Mouse (Mus musculus) intestine, embryonic 15.5 days (tissue): ENCODE measurements around the gene Tcf7l2. TPM values are rescaled to one million over a fixed set of nuclear protein-coding genes. Genes with fewer than 3 reads are reported as not detected.

ENCODE experiments used
- ATAC-seq: fragments of 200-750 bp; cut with Nextera tagmentation; 2 replicates; pipeline ENCODE4 v1.8.0; 2017; ENCODE audit warnings: moderate TSS enrichment, moderate library complexity
- H3K27ac ChIP-seq: fragments of 300-500 bp; sonication (generic); 2 replicates; pipeline ENCODE4 v1.5.1; 2015; ENCODE audit warnings: mild to moderate bottlenecking, inconsistent platforms
- H3K27me3 ChIP-seq: fragments of 300-500 bp; sonication (generic); replicated peaks from 2 replicates; pipeline ENCODE4 v1.6.1; 2015; ENCODE audit warnings: inconsistent platforms
- H3K36me3 ChIP-seq: fragments of 300-500 bp; sonication (generic); 2 replicates; pipeline ENCODE4 v1.6.1; 2015; ENCODE audit warnings: inconsistent platforms
- H3K4me1 ChIP-seq: fragments of 300-500 bp; sonication (generic); replicated peaks from 2 replicates; pipeline ENCODE4 v1.6.1; 2015; ENCODE audit warnings: inconsistent platforms
- H3K4me2 ChIP-seq: fragments of 300-500 bp; sonication (generic); replicated peaks from 2 replicates; pipeline ENCODE4 v1.6.1; 2015; ENCODE audit warnings: mild to moderate bottlenecking, inconsistent platforms
- H3K4me3 ChIP-seq: fragments of 300-500 bp; sonication (generic); replicated peaks from 2 replicates; pipeline ENCODE4 v1.5.1; 2015; ENCODE audit warnings: inconsistent platforms
- H3K9ac ChIP-seq: fragments of 300-500 bp; sonication (generic); 2 replicates; pipeline ENCODE4 v1.6.1; 2015; ENCODE audit warnings: inconsistent platforms
- H3K9me3 ChIP-seq: fragments of 300-500 bp; sonication (generic); 2 replicates; pipeline ENCODE4 v1.6.1; 2016; ENCODE audit warnings: inconsistent platforms
- WGBS: fragments of 180-500 bp; shearing (Covaris S2); methylation state at CpG from one replicate; pipeline ENCODE4 v1.1.7; 2015; 5-methylcytosine and 5-hydroxymethylcytosine counted together
- polyA plus RNA-seq: library from polyadenylated mRNA; unstranded; fragments of >200 nt; fragmentation: Nextera tagmentation; extraction: Ambion mirVana; gene quantifications from 2 replicates; pipeline ENCODE4 v1.2.1, GENCODE M21; 2015

The Tcf7l2 gene
- polyA plus RNA-seq, 1 experiment from 2014 or later = 78.9 TPM

GRCm38 (mm10) chr19:55843111-55843887 lies 101.7 kb downstream of the Tcf7l2 start:
- peaks cover 26% of the 10 kb centered on the region for H3K4me1 ChIP-seq
- H3K27me3 ChIP-seq = no peaks in the 10 kb centered on the region
- no peak for ATAC-seq
- WGBS = 77% methylated on average over 11 of the region's 11 CpGs
- no peaks in the 10 kb centered on the region for H3K36me3 ChIP-seq
- H3K9me3 ChIP-seq = no peaks in the 10 kb centered on the region
- no peak overlapping the region for H3K27ac ChIP-seq
- H3K4me3 ChIP-seq = no peak overlapping the region
- H3K9ac ChIP-seq = no peak overlapping the region
- H3K4me2 ChIP-seq = no peak overlapping the region

GRCm38 (mm10) chr19:55845702-55846101 lies 104.1 kb downstream of the Tcf7l2 start:
- WGBS = 58% methylated on average over 2 of the region's 2 CpGs
- no peaks in the 10 kb centered on the region for H3K36me3 ChIP-seq
- no peak overlapping the region for H3K27ac ChIP-seq
- ATAC-seq = no peak
- peaks cover 16% of the 10 kb centered on the region for H3K4me1 ChIP-seq
- no peak overlapping the region for H3K9ac ChIP-seq
- no peak overlapping the region for H3K4me3 ChIP-seq
- no peaks in the 10 kb centered on the region for H3K27me3 ChIP-seq
- H3K9me3 ChIP-seq = no peaks in the 10 kb centered on the region
- H3K4me2 ChIP-seq = no peak overlapping the region

DNA sequence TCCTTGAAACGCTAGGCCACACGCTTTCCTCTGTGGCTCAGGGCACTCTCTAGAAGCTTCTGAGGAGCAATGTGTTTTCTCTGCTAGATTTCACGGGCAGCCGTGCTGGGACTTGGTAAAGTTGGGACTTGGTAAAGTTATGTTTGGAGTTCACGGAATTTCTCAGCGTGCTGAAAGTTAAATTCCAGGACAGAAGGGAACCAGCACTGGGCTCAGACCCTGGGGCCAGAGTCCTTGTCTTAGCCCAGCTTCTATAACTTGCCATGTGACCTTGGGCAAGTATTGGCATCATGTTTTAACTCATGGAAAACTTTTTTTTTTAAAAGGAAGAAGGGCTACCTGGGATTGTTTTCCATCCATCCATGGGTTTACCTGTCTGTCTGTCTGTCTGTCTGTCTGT lies 104.6 kb downstream of the Tcf7l2 start:
- no peaks in the 10 kb centered on the region for H3K36me3 ChIP-seq
- WGBS = 84% methylated on average over 6 of the region's 6 CpGs
- no peaks in the 10 kb centered on the region for H3K9me3 ChIP-seq
- H3K27ac ChIP-seq = no peak overlapping the region
- no peak overlapping the region for H3K4me3 ChIP-seq
- H3K4me1 ChIP-seq = peaks cover 16% of the 10 kb centered on the region
- no peak overlapping the region for H3K4me2 ChIP-seq
- ATAC-seq = no peak
- no peak overlapping the region for H3K9ac ChIP-seq
- no peaks in the 10 kb centered on the region for H3K27me3 ChIP-seq

DNA sequence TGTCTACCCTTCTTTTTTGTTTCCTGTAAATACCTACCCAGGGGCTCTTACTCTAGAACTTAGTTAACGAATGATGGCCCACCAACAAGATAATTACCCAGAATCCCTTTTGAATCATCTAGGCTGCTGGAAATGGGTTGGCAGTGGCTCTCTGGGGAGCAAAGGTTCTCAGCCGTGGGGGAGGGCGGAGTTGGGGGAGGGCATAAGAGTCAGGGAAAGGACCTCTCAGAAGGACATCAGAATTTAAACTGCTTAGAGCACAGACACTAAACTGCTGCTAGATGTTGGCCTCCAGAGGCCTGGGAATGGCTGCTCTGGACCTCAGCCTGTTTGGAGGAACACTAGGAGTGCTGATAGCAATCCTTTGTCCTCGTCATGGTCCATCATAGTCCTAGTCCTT lies 105.4 kb downstream of the Tcf7l2 start:
- H3K36me3 ChIP-seq = no peaks in the 10 kb centered on the region
- H3K27ac ChIP-seq = no peak overlapping the region
- WGBS = 68% methylated on average over 4 of the region's 4 CpGs
- no peak overlapping the region for H3K4me2 ChIP-seq
- no peaks in the 10 kb centered on the region for H3K9me3 ChIP-seq
- ATAC-seq = no peak
- H3K9ac ChIP-seq = no peak overlapping the region
- peaks cover 23% of the 10 kb centered on the region for H3K4me1 ChIP-seq
- no peak overlapping the region for H3K4me3 ChIP-seq
- H3K27me3 ChIP-seq = no peaks in the 10 kb centered on the region

GRCm38 (mm10) chr19:55850402-55851078 lies 108.9 kb downstream of the Tcf7l2 start:
- Histone ChIP-seq H3K9ac (no peak overlapping the region), H3K27me3 (no peaks in the 10 kb centered on the region), H3K27ac (peak overlapping the region; percentile 15; the same call in 1 of the 2 replicates), H3K4me1 (peaks cover 29% of the 10 kb centered on the region), H3K36me3 (no peaks in the 10 kb centered on the region), H3K9me3 (no peaks in the 10 kb centered on the region), H3K4me2 (no peak overlapping the region), H3K4me3 (no peak overlapping the region)
- ATAC-seq = peak; percentile 39; the same call in 1 of the 2 replicates
- WGBS = 64% methylated on average over 8 of the region's 8 CpGs

GRCm38 (mm10) chr19:55851498-55852324 lies 110.1 kb downstream of the Tcf7l2 start:
- peak; percentile 59 for ATAC-seq
- no peaks in the 10 kb centered on the region for H3K36me3 ChIP-seq
- H3K4me1 ChIP-seq = peaks cover 29% of the 10 kb centered on the region
- H3K4me2 ChIP-seq = 0 out of 2 replicates have a peak overlapping the region, but pooled peaks have one; percentile 15
- H3K9me3 ChIP-seq = no peaks in the 10 kb centered on the region
- H3K27me3 ChIP-seq = no peaks in the 10 kb centered on the region
- no peak overlapping the region for H3K9ac ChIP-seq
- peak overlapping the region; percentile 67 for H3K27ac ChIP-seq
- no peak overlapping the region for H3K4me3 ChIP-seq
- WGBS = 52% methylated on average over 19 of the region's 19 CpGs

DNA sequence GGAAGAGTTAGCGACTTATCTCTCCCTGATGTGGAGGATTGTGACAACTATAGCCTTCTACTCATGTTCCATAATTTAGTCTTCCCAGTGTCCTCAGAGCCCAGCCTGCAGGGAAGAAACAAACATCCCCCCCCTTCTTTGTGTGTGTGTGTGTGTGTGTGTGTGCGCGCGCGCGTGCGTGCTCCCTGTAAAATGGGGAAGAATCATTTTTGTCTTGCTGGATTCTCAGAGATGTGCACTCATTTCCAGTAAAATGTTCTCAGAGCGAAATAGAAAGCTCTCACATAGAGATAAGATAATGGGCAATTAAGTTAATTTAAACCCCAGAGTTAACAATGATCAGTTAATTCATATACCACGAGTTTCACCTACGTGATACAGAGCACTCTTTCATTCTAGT lies 112.8 kb downstream of the Tcf7l2 start:
- 78% methylated on average over 10 of the region's 10 CpGs for WGBS
- 0 out of 2 replicates have a peak overlapping the region, but pooled peaks have one; percentile 1 for H3K27ac ChIP-seq
- ATAC-seq = no peak
- H3K4me1 ChIP-seq = peaks cover 29% of the 10 kb centered on the region
- no peak overlapping the region for H3K4me2 ChIP-seq
- no peaks in the 10 kb centered on the region for H3K27me3 ChIP-seq
- no peaks in the 10 kb centered on the region for H3K36me3 ChIP-seq
- no peaks in the 10 kb centered on the region for H3K9me3 ChIP-seq
- H3K9ac ChIP-seq = no peak overlapping the region
- no peak overlapping the region for H3K4me3 ChIP-seq

GRCm38 (mm10) chr19:55855571-55855970 lies 114.0 kb downstream of the Tcf7l2 start:
- H3K27me3 ChIP-seq = no peaks in the 10 kb centered on the region
- no peaks in the 10 kb centered on the region for H3K36me3 ChIP-seq
- no peaks in the 10 kb centered on the region for H3K9me3 ChIP-seq
- no peak overlapping the region for H3K4me2 ChIP-seq
- H3K4me3 ChIP-seq = no peak overlapping the region
- ATAC-seq = no peak
- H3K27ac ChIP-seq = no peak overlapping the region
- peaks cover 25% of the 10 kb centered on the region for H3K4me1 ChIP-seq
- WGBS = 81% methylated on average over 5 of the region's 5 CpGs
- no peak overlapping the region for H3K9ac ChIP-seq

GRCm38 (mm10) chr19:55857328-55857727 lies 115.7 kb downstream of the Tcf7l2 start:
- WGBS = 92% methylated on average over 4 of the region's 4 CpGs
- no peaks in the 10 kb centered on the region for H3K36me3 ChIP-seq
- H3K27me3 ChIP-seq = no peaks in the 10 kb centered on the region
- H3K9me3 ChIP-seq = no peaks in the 10 kb centered on the region
- no peak overlapping the region for H3K27ac ChIP-seq
- H3K9ac ChIP-seq = no peak overlapping the region
- no peak overlapping the region for H3K4me2 ChIP-seq
- no peak overlapping the region for H3K4me3 ChIP-seq
- H3K4me1 ChIP-seq = peaks cover 25% of the 10 kb centered on the region; the same call in 1 of the 2 replicates
- ATAC-seq = no peak

- no peak overlapping the region for H3K4me3 ChIP-seq
- H3K27ac ChIP-seq = no peak overlapping the region; the same call in 1 of the 2 replicates
- H3K27me3 ChIP-seq = no peaks in the 10 kb centered on the region
- peak; percentile 55 for ATAC-seq
- no peaks in the 10 kb centered on the region for H3K9me3 ChIP-seq
- no peak overlapping the region for H3K4me2 ChIP-seq
- H3K36me3 ChIP-seq = no peaks in the 10 kb centered on the region; the same call in 1 of the 2 replicates
- no peak overlapping the region for H3K9ac ChIP-seq
- 0 out of 2 replicates have a peak, but pooled peaks cover 22% of the 10 kb centered on the region for H3K4me1 ChIP-seq
- WGBS = 65% methylated on average over 10 of the region's 10 CpGs
These were observed 118.6 kb downstream of the Tcf7l2 start for GRCm38 (mm10) chr19:55860009-55860743.

GRCm38 (mm10) chr19:55861746-55862145 lies 120.1 kb downstream of the Tcf7l2 start:
- Histone ChIP-seq H3K4me3 (no peak overlapping the region), H3K4me2 (no peak overlapping the region), H3K27ac (peak overlapping the region; percentile 29), H3K9me3 (no peaks in the 10 kb centered on the region), H3K4me1 (0 out of 2 replicates have a peak, but pooled peaks cover 24% of the 10 kb centered on the region), H3K36me3 (no peaks in the 10 kb centered on the region; the same call in 1 of the 2 replicates), H3K9ac (no peak overlapping the region), H3K27me3 (no peaks in the 10 kb centered on the region)
- 42% methylated on average over 2 of the region's 2 CpGs for WGBS
- ATAC-seq = no peak
